23 mouse cellular contexts compared by ENCODE assay signal in genomic region chr8:72289051-72289450, GRCm38 (mm10).
"Had no signal": no experiment of that assay in that cellular context is flagged by ENCODE, and none has a peak within 500 bp of the region (broad histone marks: within the 10 kb centered on the region; RNA-seq: fewer than 3 reads in every experiment).

No protein-coding gene starts in this region.

- H3K4me3 ChIP-seq: lung, embryonic 15.5 days; megakaryocyte, embryonic 14.5 days; midbrain, embryonic 12.5 days; myocyte; neural tube, embryonic 13.5 days; neural tube, embryonic 15.5 days; stomach, embryonic 15.5 days had no signal

- H3K36me3 ChIP-seq: lung, embryonic 15.5 days; midbrain, embryonic 12.5 days; neural tube, embryonic 13.5 days; neural tube, embryonic 15.5 days; stomach, embryonic 15.5 days had no signal

- H3K9ac ChIP-seq: lung, embryonic 15.5 days; midbrain, embryonic 12.5 days; neural tube, embryonic 13.5 days; neural tube, embryonic 15.5 days; stomach, embryonic 15.5 days had no signal

- ATAC-seq: lung, postnatal 0 days; midbrain, embryonic 16.5 days had no signal

- H3K4me1 ChIP-seq: lung, embryonic 15.5 days; midbrain, embryonic 12.5 days; neural tube, embryonic 13.5 days; neural tube, embryonic 15.5 days; stomach, embryonic 15.5 days had no signal

- DNase-seq: lung, adult 2 months; lung, postnatal 14 days; lung, postnatal 36 days; midbrain, embryonic 14.5 days; retina, postnatal 1 day; right cerebral cortex, adult 18-20 months; right cerebral cortex, postnatal 25 days; right cerebral cortex, postnatal 4 days; spleen, adult 18-20 months; thymus, adult 2 months; thymus, postnatal 25 days; thymus, postnatal 4 days had no signal

- H3K27me3 ChIP-seq: lung, embryonic 15.5 days; midbrain, embryonic 12.5 days; neural tube, embryonic 13.5 days; neural tube, embryonic 15.5 days; stomach, embryonic 15.5 days had no signal

- H3K4me2 ChIP-seq: lung, embryonic 15.5 days; midbrain, embryonic 12.5 days; neural tube, embryonic 13.5 days; neural tube, embryonic 15.5 days; stomach, embryonic 15.5 days had no signal

- H3K9me3 ChIP-seq: lung, embryonic 15.5 days; midbrain, embryonic 12.5 days; neural tube, embryonic 13.5 days; neural tube, embryonic 15.5 days; stomach, embryonic 15.5 days had no signal

- H3K27ac ChIP-seq: lung, embryonic 15.5 days; macrophage; midbrain, embryonic 12.5 days; neural tube, embryonic 13.5 days; neural tube, embryonic 15.5 days; stomach, embryonic 15.5 days; stomach, postnatal 0 days had no signal
